Mouse (Mus musculus) gastrocnemius, adult 18-20 months (tissue): ENCODE measurements at regions not wholly inside any gene's neighbourhood (a gene's known extent, or its start where the extent isn't known, plus 50 kb on each side); places are given as distances from the start of the nearest gene placed in this dataset.
"Not testable (repeated sequence)": the region's sequence is repeated elsewhere in the genome, so short reads cannot be mapped to it uniquely, and the experiment has no call there.

Experiments used
- DNase-seq: peaks from one replicate; pipeline ENCODE4 v3.0.0; 2021; ENCODE audit warnings: low spot score

DNA sequence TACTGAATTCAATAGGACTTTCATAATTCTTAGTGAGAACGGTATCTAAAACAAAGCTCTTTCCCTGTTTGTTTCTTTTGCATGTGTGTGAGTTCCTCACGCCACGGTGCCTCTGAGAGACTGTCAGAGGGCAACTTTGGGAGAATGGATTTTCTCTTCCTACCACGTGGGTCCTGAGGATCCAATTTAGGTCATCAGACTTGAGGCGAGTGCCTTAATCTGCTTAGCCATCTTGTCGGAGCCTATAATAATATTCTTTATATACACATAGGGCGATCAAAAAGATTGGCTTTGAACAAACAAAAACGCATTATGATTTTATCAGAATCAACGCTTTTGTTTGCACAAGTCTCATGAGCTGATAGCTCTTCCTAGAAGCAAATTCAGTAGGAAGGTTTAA lies 119.6 kb downstream of the Enc1 start:
- DNase-seq: no peak

DNA sequence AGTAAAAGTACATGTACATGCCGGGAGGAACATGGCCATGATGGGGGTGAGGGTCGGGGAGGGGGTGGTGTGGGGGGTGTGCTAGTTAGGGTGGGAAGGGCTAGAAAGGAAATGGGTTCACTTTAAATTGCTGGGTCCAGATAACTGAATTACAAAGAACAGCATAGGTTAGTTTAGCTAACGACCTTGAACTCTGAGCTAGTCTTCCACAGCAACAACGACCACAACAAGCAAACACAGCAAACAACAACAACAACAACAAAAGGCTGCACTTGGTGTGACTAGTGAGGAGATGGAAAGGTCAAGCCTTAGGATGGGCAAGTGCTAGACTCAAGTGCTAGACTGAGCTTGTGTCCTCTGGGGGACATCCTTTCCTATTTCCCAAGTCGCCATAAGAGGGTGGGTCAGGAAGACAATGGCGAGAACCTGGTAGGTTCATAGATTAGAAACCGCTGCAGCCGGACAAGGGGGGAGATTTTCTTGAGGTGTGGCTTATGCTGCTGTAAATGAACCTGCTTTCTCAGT lies 117.9 kb downstream of the Enc1 start:
- no peak for DNase-seq

DNA sequence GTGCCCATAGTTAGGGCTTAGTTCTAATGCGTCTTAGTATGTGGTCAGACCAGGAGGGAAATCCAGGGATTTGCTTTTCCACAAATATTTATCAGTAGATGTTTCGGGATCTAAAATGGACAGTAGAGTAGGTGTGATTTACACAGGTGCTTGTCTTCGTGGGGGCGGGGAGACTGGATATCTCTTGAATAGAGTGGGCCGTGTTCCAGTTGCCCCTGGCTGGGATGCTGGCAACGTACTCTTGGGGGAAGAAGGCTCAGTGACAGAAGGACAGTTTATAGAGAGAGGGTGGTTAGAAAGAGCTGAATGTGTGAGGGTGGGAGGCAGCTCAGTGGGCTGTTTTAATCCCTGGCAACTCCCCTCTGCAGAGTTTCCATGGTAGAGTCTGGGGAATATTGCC lies 117.4 kb downstream of the Enc1 start:
- DNase-seq: no peak

DNA sequence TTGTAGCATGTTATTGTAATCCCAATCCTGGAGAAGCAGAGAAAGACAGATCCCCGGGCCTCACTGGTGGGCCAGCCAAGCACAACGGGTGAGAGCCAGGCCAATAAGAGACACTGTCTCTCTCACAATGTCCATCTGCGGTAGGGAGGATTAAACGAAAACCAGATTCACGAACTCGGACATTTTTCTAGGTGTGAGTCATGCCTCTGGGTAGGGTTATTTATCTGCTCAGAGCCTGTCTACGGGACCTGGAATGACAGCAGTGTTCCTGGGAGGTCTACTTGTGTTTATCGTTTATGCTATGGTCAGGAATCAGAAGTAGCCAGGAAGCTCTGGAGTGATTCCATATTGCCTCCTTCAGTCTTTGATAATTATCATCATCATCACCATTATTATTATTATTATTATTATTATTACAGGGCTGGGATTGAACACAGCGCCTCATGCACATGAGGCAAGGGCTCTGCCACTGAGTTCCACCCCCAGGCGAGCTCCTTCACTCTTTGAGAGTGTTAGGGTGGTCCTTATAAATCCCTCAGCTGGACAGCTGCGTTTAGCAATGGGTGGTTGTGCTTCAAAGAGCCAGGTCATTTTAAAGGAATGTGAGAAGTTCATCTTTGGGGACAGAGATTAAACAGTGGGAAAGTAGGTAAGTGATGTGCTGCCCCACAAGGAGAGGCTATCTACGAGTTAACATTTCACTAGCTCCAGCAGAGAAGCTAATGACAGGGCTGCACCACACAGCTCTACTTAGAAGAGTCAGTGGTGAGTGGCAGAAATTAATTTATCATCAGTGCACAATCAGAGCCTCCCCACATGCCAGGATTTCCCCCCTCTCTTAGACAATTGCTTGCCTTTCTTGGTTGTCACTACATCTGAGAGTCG lies 116.3 kb downstream of the Enc1 start:
- no peak for DNase-seq

DNA sequence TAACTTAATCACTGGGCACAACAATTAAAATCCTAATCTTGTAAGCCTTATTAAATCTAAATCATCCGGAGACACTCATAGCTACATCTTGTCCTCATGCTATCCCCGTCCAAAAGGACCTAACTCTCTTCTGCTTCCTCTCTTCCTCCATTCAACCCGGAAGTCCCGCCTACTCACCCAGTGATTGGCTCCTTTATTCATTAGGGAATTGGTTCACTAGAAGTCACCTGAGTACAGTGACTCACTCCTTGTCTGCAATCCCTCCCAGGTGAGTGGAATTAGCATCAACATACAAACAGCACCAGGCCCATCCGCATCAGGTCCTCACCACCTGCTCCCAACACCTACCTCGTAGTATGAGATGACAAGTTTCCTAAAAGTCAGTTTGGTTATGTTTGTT lies 114.5 kb downstream of the Enc1 start:
- DNase-seq: not testable (repeated sequence)

DNA sequence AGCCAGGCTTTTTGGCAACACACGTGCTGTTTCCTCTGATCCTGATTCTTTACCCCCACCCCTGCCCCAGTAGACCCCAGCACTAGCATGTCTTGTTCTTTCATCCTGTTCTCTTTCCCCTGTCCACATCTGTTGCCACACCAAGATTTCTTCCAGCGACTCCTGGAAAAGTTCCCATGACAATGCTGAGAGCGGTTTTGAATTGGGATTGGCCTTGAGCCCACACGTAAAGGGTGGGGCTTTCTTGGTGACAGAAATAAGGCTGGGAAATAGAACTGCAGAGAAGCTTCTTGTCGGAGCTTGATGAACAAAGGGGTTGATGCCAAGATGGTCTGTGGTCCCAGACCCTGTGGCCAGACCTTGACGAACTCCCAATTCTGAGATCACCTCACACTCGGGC lies 106.8 kb downstream of the Enc1 start:
- peak; percentile 27 for DNase-seq

DNA sequence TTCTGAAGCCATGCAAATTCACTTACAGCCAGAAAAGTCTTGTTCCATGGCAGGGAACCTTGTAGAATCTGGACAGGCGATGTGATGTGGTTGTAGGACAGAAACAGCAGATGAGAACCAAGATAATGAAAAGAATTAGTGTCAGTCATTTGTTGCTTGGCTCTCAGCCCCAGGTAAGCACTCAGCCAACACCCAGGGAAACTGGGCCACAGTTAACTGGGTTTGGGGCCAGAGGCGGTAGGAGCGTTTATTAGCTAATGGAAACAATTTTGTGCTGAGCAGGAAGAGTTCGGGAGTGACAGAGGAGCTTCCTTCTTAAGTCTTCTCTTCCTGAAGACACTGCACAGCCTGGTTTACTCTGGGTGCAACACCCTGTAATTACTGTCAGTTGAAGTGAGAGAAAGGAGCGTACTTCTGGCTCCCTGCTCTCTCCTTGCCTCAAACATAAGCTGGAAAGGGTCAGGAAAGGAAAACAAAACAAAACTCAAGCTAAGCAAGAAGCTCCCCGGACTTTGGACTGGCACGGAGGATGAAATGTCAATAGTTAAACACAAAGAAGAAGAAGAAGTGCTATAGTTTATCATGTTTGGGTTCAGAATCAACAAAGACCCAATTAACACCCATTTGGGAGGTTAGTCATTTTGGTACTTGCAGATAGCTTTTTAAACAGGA lies 100.4 kb downstream of the Enc1 start:
- peak; percentile 9 for DNase-seq

DNA sequence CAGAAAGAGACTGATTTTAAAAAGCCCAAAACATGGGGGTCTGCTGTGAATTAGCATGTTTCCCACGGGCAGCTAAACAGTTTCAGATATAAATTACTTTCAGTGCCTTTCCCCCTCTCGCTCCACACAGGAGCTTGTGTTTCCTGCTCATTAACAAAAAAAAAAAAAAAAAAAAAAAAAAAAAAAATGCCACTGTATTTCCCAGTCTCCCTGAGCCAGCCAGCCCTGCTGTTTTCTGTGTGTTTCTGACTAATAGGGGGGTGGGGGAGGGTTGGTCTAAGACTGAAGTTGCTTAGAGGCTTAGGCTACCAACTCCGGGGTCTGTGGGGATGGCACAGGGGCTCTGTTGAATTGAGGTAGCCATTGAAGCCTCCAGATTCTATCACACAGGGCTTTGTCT lies 97.0 kb downstream of the Enc1 start:
- DNase-seq: no peak

DNA sequence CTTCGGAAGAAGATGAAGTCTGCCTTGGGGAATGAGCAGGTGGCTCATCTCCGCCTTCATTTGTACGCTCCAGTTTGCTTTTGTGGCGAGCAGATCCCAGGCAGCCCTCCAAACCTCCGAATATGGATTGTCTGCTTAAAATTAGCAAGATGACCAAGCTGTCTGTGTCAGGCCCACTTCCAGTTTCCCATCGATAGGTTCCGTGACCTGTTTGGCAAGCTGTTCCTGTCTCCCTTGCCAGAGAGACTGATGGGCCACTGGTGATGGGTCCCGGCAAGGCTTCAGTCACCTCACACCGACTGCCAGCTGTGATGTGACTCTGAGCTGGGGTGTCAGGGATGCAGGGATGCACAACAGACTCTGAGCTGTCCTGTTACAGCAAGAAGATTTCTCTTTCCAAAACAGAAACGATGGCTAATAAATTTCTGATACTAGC lies 96.4 kb downstream of the Enc1 start:
- DNase-seq: peak; percentile 71

DNA sequence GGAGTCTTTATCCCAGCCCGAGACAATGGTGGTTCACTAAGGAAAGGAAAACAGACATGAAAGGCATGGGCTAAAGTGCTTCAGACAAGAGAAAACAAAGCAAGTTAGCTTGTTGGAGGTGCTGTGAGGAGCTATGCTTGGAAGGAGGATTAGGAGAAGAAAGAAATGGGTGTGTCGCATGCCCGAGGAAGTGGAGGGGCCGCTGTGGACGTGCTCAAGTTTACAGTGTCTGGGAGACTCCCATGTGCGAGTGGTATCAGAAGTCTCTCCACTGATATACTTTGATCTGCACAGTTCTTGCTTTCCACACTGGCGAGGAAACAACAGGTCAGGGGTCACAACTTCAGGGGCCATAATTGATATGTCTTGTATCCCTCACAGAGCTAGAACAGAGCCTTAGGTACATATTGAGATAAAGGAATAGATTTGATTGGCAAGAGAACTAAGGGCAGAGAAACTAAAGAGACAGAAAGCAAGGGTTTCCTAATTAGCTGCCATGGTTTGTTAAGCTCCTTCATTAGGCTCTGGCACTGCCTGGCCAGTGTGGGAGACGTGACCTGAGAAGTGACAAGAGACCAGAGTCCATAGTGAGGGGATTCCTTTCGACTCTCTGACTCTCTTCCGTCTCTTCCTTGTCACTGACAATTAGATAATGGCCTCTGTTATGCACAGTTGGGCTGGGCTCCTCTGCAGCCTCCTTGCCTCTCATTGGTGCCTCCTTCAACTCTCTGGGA lies 93.1 kb downstream of the Enc1 start:
- no peak for DNase-seq

DNA sequence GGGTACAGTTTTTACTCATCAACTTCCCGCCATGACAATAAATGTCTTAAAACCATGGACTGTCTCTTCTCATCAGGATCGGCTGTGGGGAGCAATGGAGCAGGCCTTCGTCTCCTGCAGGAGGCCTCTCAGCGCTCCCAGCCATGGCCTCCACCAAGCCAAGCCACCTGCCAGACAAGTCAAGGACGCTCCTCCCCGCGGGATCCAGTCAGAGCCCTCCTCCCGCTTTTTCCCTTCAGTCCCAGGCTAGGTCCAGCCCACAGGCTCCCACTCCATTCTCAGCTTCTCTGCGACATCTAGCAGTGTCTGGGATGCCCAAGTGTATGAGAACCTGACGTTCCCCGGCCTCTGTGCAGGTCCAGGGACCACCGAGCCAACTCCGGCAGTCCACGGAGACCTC lies 90.2 kb downstream of the Enc1 start:
- no peak for DNase-seq

DNA sequence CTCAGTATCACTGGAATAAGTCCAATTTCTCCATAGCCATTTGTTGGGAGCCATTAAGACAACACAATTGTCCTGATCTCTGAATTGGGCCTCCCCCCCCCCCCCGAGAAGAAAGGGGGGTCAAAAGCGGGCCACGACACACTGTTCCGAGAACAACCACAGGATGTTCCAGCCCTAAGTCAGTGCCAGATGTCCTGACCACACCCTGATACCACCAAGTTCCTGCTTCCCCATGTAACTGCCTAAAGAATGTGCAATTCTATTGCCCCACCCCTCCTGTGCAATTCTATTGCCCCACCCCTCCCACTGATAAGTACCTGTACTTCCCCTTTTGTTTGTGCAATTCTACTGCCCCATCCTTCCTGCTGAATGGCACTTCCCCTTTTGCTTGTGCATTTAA lies 80.4 kb downstream of the Enc1 start:
- not testable (repeated sequence) for DNase-seq

DNA sequence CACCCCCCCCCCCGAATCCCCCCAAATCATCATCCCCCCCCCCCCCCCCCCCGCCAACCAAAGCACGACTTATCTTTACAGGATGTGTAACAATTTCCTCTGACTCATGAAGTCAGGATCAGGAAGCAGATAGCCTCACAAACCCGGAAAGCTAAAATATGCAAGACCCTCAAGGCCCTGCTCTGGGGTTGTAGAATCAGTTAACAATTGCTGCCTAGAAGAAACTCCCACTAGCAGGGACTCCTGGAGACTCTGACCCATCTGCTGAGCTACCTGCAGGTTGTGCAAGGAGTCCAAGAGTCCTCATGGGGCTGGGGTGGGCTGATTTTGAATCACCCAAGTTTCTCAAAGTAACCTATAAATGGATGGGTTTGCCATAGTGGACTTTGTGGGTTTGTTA lies 79.9 kb downstream of the Enc1 start:
- no peak for DNase-seq

DNA sequence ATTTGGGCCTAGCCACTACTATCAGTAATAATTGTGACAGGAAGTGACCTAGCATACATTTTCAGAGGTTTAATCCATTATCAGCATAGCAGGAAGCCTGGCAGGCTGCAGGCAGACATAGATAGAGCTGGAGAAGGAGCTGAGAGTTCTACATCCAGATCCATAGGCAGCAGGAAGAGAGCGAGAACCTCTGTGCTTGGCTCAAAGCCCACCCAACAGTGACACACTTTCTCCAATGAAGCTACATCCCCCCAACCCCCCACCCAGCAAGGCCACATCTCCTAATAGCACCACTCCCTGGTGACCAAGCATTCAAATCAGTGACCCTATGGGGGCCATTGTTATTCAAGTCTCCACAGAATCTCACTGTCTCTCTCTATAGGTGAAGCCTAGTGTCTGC lies 79.4 kb downstream of the Enc1 start:
- DNase-seq: no peak

DNA sequence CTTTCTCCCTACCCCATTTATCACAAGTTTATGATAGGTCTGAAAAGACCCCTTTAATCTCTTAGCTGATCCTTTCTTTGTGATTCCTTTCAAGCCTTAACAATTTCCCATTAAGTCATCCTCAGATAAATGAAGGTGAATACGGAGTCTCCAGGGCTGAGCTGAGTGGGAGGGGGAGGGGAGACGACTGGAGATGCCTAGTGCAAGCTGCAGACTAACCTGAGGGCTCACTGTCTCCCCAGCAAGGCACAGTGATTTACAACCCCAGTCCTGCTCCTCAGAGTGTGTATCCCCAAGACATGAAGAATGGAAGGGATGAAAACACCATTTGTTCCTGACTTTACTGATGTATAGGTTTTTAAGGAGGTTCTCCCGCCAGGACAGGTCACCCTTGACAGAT lies 76.7 kb downstream of the Enc1 start:
- no peak for DNase-seq

DNA sequence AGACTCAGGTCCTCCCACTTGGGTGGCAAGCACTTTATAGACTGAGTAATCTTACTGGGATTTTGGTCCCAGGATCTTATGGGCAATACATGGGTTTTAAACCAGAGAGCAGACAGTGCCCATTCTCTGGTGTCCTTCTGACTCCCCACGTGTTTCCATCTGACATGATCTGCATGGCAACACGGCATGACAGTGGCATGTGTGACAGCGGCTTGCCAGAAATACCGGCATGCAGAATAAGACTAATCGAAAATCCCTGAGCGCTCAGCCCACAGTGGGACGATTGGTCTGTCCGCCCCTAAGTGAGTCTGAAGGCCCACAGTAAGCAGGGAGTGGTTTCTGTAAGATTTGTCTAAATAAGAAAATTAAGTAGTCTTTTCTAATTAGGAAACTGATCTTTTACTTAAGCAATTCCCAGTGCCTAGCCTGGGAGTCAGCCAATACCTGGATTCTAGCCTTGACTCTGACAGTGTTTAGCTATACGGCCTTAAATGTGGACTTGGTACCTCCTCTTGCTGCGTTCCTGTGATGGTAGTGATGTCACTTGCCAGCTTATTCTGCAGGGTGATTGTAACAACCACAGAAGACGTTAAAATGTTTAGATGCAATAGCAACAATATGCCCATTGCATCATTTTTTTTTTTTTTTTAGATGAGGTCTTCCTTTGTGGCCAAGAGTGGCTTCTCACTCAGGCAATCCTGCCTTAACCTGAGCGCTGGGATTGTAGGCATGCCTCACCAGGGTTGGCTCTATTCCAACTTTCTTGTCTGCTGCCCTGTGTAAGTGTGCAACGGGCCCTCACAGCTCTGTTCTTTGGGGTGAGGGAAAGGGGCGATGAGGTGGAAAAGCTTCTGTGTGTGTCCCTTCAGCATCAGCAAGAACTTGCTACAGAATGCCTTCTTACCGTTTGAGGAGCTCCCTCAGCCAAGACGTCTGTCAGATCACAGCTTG lies 71.8 kb downstream of the Enc1 start:
- DNase-seq: no peak

DNA sequence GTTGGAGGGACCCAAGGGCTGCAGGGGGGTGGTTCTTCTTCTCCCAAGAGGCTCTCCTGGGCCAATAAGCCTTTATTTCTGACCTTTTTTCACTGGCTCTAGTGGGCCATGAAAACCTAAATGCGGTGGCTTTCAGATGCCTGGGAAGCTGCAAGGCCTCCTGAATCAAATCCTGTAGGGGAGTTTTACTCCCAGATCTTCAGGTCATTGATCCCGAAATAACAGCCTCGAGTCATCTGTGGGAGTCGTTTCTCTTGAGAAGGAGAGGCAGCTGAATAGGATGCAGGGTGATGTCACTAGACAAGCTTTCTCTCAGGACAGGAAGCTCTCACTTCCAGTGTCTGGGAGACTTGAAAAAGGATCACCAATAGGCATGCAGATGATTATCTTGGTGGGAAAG lies 70.4 kb downstream of the Enc1 start:
- no peak for DNase-seq

DNA sequence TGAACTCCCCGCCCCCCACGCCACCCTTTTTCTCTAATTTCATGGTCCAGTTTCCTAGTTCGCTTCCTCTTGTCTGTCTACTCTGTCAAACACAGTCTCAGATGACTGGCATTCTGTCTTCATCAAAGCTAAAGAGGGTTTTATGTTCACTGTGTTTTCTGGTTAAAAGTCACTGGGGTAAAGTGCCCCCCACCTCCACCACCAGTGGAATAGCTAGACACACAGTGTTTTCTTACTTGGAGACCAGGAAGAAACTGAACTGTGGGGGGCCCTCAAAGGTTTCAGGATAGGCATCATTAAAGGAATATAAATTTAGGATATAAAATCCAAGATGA lies 69.9 kb downstream of the Enc1 start:
- DNase-seq: no peak

DNA sequence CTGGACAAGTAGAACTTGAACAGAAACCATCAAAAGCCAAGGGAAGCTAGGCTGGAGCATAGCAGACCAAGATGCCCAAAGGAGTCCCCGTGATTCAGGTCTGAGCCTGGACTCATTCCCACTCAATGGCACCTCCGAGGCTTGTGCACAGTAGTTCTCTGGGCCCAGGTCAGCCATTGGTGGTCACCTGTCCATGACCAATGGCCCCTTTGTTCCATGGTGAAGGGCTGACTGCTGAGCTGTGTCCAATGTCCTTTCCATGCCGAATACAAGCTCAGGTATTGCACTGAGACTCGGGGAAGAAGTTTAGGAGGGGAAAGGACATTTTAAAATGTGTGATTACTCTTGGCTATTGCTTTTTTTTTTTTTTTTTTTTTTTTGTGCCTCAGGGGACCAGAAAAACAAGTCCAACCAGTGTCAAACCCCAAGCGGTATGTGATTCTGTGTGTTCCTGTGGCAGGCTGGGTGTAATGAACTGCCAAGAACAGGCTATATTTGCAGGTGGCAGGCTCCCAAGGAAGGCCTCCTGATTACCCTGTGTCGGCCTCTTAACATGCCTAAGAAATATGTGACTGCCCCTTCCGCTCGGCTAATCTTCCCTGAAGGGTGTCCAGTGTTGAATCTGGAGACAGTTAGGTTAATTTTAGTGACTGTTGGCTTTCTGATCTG lies 69.4 kb downstream of the Enc1 start:
- DNase-seq: peak; percentile 72

DNA sequence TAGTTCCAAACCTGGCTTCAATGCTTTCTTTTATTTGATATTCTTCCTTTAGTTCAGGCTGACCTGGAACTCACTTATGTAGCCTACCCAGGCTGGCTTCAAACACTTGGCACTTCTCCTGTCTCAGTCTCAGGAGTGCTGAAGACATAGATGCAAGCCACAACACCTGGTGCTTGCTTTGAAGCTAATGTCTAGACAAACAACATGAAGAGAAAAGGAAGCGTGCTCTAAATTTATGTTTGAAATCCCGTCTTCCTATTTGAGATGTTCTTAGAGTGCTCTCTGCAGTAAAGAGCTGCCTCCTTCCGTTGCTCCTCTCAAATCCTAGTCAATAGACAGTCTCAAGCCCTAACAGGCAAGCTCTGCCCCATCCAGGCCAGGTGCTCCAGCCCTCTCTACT lies 68.5 kb downstream of the Enc1 start:
- DNase-seq: no peak

DNA sequence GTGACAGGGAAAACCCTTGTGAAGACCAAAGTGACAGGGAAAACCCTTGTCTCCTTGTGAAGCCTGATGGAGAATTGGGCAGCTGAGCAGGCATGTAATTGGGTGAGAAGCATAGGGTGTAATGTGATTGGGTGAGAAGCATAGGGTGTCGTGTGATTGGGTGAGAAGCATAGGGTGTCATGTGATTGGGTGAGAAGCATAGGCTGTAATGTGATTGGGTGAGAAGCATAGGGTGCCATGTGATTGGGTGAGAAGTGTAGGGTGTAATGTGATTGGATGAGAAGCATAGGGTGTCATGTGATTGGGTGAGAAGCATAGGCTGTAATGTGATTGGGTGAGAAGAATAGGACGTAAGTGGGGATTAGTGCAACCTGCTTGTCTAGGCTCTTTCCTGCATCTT lies 67.5 kb downstream of the Enc1 start:
- DNase-seq: no peak
